Mouse (Mus musculus) heart, postnatal 0 days (tissue): ENCODE measurements around the gene Atp11c. TPM values are rescaled to one million over a fixed set of nuclear protein-coding genes. Genes with fewer than 3 reads are reported as not detected.
A peak's percentile ranks its signal among the peaks of the same experiment; 100 is the strongest.

ENCODE experiments used
- ATAC-seq: fragments of 200-750 bp; cut with Nextera tagmentation; 2 replicates; pipeline ENCODE4 v1.8.0; 2017; ENCODE audit warnings: low read depth, moderate number of reproducible peaks, moderate library complexity; ENCODE audit not compliant: insufficient read depth
- DNase-seq: peaks from one replicate; pipeline ENCODE4 v3.0.0-alpha.2; 2016; ENCODE audit warnings: low spot score
- H3K27ac ChIP-seq: fragments of 300-500 bp; sonication (generic); 2 replicates; pipeline ENCODE4 v1.5.1; 2014; ENCODE audit warnings: low read depth, mild to moderate bottlenecking
- H3K27me3 ChIP-seq: fragments of 300-500 bp; sonication (generic); 2 replicates; pipeline ENCODE4 v1.6.1; 2014; ENCODE audit warnings: low read length, mixed read lengths; ENCODE audit not compliant: control insufficient read depth, insufficient read depth
- H3K36me3 ChIP-seq: fragments of 300-500 bp; sonication (generic); replicated peaks from 2 replicates; pipeline ENCODE4 v1.6.1; 2014; ENCODE audit warnings: low read length, mixed read lengths; ENCODE audit not compliant: control insufficient read depth, insufficient read depth
- H3K4me1 ChIP-seq: fragments of 300-500 bp; sonication (generic); 2 replicates; pipeline ENCODE4 v1.6.1; 2014; ENCODE audit warnings: antibody characterized with exemption; ENCODE audit not compliant: control insufficient read depth, insufficient read depth
- H3K4me2 ChIP-seq: fragments of 300-500 bp; sonication (generic); 2 replicates; pipeline ENCODE4 v1.6.1; 2014; ENCODE audit warnings: low read depth, mild to moderate bottlenecking, low read length, moderate library complexity
- H3K4me3 ChIP-seq: fragments of 300-500 bp; sonication (generic); 2 replicates; pipeline ENCODE4 v1.5.1; 2014; ENCODE audit warnings: low read depth, low read length
- H3K9ac ChIP-seq: fragments of 300-500 bp; sonication (generic); replicated peaks from 2 replicates; pipeline ENCODE4 v1.6.1; 2014; ENCODE audit warnings: low read depth, low read length, mixed read lengths
- H3K9me3 ChIP-seq: fragments of 300-500 bp; sonication (generic); replicated peaks from 2 replicates; pipeline ENCODE4 v1.6.1; 2016; ENCODE audit warnings: low read length; ENCODE audit not compliant: control insufficient read depth
- CTCF ChIP-seq: IDR thresholded peaks from 2 replicates; pipeline ENCODE4 v1.5.1; 2016; ENCODE audit warnings: antibody characterized with exemption, control low read depth, low read depth
- EP300 ChIP-seq: IDR thresholded peaks from 2 replicates; pipeline ENCODE4 v1.6.1; 2016; ENCODE audit warnings: antibody characterized with exemption, low read depth
- WGBS: fragments of 180-500 bp; shearing (Covaris S2); extraction: QIAGEN DNeasy Blood & Tissue Kit; methylation state at CpG from one replicate; pipeline ENCODE4 v1.1.7; 2014; 5-methylcytosine and 5-hydroxymethylcytosine counted together
- microRNA counts: library from miRNA; unstranded; fragments of <30 nt; microRNA quantifications from one replicate; lab custom pipeline; 2015
- microRNA-seq: library from miRNA; unstranded; fragments of <30 nt; microRNA quantifications from one replicate; pipeline ENCODE4, GENCODE M21; 2016
- polyA plus RNA-seq: library from polyadenylated mRNA; unstranded; fragments of >200 nt; fragmentation: Nextera tagmentation; extraction: Ambion mirVana; gene quantifications from 2 replicates; pipeline ENCODE4 v1.2.1, GENCODE M21; 2015
- total RNA-seq: library from RNA; depleted of rRNA; stranded (reverse); fragments of >200 nt; gene quantifications from 2 replicates; pipeline ENCODE4 v1.2.3, GENCODE M21; 2014; ENCODE audit warnings: low replicate concordance; rRNA removed

The Atp11c gene
- total and polyA plus RNA-seq, 2 experiments from 2014 or later = 2.0 to 8.8 TPM

DNA sequence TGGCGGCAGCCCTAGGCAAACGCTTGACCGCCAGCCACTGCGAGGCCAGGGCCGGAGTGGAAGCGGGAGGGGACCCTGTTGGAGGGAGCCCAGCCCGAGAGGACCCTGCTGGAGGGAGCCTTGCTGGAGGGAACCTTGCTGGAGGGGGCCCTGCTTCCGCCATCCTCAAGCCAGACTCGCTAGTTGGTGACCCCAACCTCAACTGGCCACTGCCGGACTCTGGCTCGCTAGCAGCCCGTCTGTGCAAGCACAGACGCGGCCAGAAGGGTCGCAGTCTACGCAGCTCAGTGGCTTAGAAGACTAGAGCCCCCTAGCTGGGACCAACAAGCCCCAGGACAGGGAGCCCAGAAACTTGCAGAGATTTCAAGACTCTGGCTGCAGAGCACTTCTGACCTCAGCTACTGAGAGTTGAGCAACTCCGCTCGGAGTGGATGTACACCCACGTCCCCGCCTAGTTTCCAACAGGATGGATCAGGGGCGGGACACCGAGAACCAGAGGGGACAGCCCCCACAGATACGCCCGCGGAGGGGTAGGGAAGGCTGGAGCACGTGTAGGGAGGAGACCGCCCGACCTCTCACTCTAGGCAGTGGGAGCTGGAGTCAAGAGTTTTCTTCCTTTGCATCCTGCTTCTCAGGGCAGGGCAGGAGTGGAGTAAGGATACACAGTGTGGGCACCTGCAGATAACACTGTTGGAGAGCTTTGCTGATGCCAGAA lies 413.6 kb downstream of the Atp11c start, which contains the start of gene Mcf2:
Gene Mcf2 (minus strand): TSS at position 346 of the 715 bp plus-strand sequence.
- ATAC-seq = no peak

GRCm38 (mm10) chrX:60178025-60178743 lies 414.3 kb downstream of the Atp11c start:
- Histone ChIP-seq H3K4me2 (peak overlapping the region; percentile 70), H3K4me3 (peak overlapping the region; percentile 40), H3K36me3 (no peaks in the 10 kb centered on the region), H3K4me1 (no peaks in the 10 kb centered on the region), H3K27me3 (0 out of 2 replicates have a peak, but pooled peaks cover 5% of the 10 kb centered on the region), H3K9ac (no peak overlapping the region), H3K9me3 (no peaks in the 10 kb centered on the region), H3K27ac (no peak overlapping the region)
- 11% methylated on average over 18 of the region's 19 CpGs for WGBS
- ATAC-seq (no peak), DNase-seq (no peak)
- TF ChIP-seq EP300 (no peak), CTCF (no peak)

More for the DNA sequence above, 413.6 kb downstream of the Atp11c start, which contains the start of gene Mcf2:
- H3K4me1 ChIP-seq = no peaks in the 10 kb centered on the region
- H3K4me3 ChIP-seq = peak within 1 kb of the TSS; percentile 40
- TF ChIP-seq CTCF (no peak), EP300 (no peak)
- H3K9ac ChIP-seq = no peak within 1 kb of the TSS
- 16% methylated on average over 28 of the region's 28 CpGs for WGBS
- no peak within 1 kb of the TSS for H3K27ac ChIP-seq
- H3K36me3 ChIP-seq = no peaks in the 10 kb centered on the region
- DNase-seq = no peak
- peak within 1 kb of the TSS; percentile 70 for H3K4me2 ChIP-seq
- H3K9me3 ChIP-seq = no peaks in the 10 kb centered on the region
- H3K27me3 ChIP-seq = 0 out of 2 replicates have a peak, but pooled peaks cover 5% of the 10 kb centered on the region

MicroRNA genes within 50 kb of the gene (microRNA counts, 519-probe panel; counts per million panel counts)
- microRNA mmu-miR-505 (lab: Ali Mortazavi, UCI) = not detected

Small RNA genes lying within 50 kb of the gene (microRNA-seq; reads per million reads assigned to microRNA genes)
- 104 reads per million, percentile 57 among the genes with 10 or more reads in this experiment for gene Mir505

Other genes starting within 250 kb of the Atp11c start
- not detected in 2 replicates for gene Gm7073, start 53.4 kb downstream of the Atp11c start, total RNA-seq
- gene Gm7073, start 53.4 kb downstream of the Atp11c start, polyA plus RNA-seq = not detected in 2 replicates